Mouse (Mus musculus) gastrocnemius, postnatal 14 days (tissue): ENCODE data around the gene Asap2. TPM values are rescaled to one million over a fixed set of nuclear protein-coding genes. Genes with fewer than 3 reads are reported as not detected.
A peak's percentile ranks its signal among the peaks of the same experiment; 100 is the strongest.

Source experiments
- DNase-seq: peaks from one replicate; pipeline ENCODE4 v3.0.0; 2021; ENCODE audit warnings: mixed read lengths
- intact Hi-C: fragments of 180-260 bp; cut with DNase I; formaldehyde crosslinking; loops from one replicate; pipeline ENCODE4 v1.15.1; 2025; ENCODE audit warnings: low total_unique reads
- total RNA-seq, 2 experiments: library from RNA; stranded (reverse); gene quantifications; 2 replicates each; pipeline ENCODE4 v1.2.3; 2021

Gene Asap2
- total RNA-seq, 2 experiments from 2014 or later, result 7.1 to 8.1 TPM

GRCm38 (mm10) chr12:21196420-21196819 is 206.2 kb downstream of the Asap2 start:
- intact Hi-C loops, result no loop called here
- no peak for DNase-seq

DNA sequence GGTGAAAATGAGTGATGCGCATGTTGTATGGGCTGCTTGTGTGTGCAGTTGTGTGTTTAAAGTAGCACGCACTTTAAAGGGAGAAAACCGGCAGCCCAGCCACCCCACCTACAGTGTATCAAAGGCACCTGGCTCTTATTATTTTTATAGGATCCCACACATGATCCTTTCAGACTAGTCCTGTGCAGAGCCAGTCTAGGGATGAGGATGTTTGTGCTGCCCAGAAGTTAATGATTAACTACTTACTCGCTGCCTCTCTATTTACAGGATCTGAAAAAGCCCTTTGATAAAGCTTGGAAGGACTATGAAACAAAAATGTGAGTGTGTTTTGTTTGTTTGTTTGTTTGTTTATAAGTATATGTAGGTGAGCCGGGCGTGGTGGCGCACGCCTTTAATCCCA is 210.4 kb downstream of the Asap2 start:
- intact Hi-C loops, result no loop called here
- no peak for DNase-seq

DNA sequence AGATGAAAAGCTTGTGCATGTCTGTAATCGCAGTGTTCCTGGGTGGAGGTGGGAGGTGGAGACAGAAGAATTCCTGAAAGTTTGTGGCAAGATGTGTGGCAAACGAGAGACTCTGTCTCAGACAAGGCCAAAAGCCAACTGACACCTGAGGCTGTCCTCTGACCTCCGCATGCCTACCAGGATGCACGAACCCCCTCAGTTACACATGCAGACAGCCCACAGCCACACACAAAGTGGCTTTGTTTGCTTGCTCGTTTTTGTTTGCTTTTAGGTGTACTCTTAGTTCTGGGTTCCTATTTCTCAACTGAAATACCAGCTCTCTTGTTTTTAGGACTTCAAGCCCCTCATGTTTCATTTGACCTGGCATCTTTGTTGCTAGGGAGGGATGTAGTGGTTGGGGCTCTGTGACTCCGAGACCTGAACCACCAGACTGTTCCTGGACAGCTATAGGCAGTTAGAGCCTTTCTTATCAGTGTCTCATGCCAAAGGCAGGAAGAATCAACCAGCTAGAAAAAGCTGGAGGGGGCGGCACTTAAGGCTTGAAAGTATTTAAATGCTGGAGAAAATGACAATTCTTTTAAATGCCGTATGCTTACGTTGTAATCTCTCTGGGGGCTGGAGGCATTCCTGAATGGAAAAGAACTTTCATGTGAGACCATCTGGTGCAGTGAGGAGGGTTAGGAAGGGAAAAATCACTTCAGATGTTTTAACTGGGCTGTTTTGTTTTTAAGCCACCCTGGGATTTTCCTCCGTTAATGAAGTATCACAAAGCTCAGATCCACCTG is 211.4 kb downstream of the Asap2 start:
- no peak for DNase-seq
- intact Hi-C loops, result no loop called here

GRCm38 (mm10) chr12:21204701-21205312 is 214.5 kb downstream of the Asap2 start:
- intact Hi-C loops, result no loop called here
- DNase-seq, result peak; percentile 61

DNA sequence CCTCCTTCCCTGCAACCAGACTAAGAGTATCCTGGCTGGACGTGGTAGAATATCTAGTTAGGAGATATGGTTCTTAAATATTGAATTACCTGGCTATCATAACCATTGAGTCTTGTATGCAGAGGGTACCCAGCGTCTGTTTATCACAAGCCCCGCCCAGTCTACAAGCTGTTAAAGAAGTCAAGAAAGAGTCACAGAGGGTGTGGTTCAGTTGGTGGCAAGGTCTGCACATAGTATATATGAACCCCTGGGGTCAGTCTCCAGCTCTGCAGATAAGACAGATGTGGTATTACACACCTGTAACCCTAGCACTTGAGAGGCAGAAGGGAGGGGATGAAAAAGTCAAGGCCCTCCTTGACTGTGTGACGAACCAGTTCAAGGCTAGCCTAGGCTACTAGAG is 215.5 kb downstream of the Asap2 start:
- no peak for DNase-seq
- intact Hi-C loops, result no loop called here

DNA sequence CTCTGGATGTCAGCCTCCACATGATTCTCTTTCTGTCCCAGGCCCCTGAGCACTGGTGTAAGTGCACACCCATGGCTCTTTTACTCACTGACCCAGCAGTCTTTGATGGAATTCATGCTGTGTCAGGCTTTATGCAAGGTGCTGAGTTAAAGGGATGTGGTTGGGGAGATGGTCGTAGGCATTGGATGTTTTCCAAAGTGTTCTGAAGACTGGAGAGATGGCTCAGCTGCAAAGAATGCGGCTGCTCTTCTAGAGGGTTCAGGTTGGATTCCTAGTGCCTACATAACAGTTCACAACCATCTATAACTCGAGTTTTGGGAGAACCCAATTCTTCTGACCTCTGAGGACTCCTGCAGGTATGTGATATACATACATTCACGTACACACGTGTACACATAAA is 217.2 kb downstream of the Asap2 start:
- DNase-seq, result no peak
- intact Hi-C loops, result no loop called here

DNA sequence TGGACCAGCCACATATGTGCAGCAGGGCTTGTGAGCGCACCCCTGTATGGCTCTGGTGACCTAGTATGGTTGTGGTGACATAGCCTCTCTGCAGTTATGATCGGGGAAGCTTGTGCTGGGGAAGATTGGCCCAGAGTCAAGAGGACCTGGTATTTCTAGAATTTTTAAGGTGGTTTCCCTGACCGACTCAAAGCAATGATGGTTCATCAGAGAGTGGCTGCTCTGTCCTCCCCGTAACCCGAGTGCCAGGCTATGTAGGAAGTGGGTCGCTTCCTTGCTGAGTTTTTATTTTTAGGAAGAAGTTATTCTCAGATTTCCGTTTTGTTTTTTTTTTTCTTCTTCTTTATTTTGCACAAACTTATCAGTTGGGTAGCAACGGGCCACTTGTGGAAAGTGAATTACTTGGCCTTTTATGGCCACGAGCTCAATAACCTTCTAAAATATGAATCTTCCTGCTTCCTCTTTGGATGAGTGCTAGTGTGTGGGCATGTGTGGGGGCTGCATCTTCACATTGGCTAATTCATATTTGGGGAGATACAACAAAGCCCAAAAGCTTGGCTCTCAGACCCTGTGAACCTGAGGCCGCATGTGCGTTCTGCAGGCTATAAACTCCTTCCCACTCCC is 218.0 kb downstream of the Asap2 start:
- intact Hi-C loops, result no loop called here
- DNase-seq, result no peak

- DNase-seq, result no peak
- intact Hi-C loops, result no loop called here
These were observed 219.0 kb downstream of the Asap2 start for GRCm38 (mm10) chr12:21209273-21209672.

- intact Hi-C loops, result no loop called here
These were observed 222.6 kb downstream of the Asap2 start for GRCm38 (mm10) chr12:21212876-21213275.

GRCm38 (mm10) chr12:21214551-21215165 is 224.4 kb downstream of the Asap2 start:
- DNase-seq, result no peak
- intact Hi-C loops, result no loop called here

More at GRCm38 (mm10) chr12:21212876-21213275, 222.6 kb downstream of the Asap2 start:
- DNase-seq, result no peak

- intact Hi-C loops, result no loop called here
- DNase-seq, result no peak
These were observed 227.7 kb downstream of the Asap2 start for GRCm38 (mm10) chr12:21217776-21218444.

- intact Hi-C loops, result loop anchor here (10.0 kb wide), 1 partner anchor 146 kb away; no protein-coding TSS in a partner anchor
- DNase-seq, result no peak
These were observed 230.3 kb downstream of the Asap2 start for GRCm38 (mm10) chr12:21220596-21220995.

DNA sequence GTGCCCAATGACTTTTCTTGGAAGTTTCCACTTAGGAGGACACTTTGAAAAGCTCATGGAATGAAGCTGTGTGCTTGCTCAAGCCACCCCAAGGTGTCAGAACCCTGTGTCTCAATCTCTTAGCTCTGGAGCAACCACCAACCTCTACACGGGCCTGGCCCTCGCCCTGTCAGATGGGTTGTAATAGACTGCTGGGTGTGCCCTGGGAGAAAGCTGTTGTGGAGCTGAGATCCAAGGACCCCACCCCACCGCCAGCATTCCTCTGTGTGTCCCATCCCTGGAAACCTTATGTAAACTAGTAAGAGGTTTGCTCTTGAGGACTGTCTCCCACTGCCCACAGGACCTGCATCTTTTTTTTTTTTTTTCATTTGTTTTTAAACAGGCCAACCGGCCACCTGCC is 233.7 kb downstream of the Asap2 start:
- intact Hi-C loops, result loop anchor here (10.0 kb wide), 1 partner anchor 149 kb away; no protein-coding TSS in a partner anchor
- DNase-seq, result no peak

DNA sequence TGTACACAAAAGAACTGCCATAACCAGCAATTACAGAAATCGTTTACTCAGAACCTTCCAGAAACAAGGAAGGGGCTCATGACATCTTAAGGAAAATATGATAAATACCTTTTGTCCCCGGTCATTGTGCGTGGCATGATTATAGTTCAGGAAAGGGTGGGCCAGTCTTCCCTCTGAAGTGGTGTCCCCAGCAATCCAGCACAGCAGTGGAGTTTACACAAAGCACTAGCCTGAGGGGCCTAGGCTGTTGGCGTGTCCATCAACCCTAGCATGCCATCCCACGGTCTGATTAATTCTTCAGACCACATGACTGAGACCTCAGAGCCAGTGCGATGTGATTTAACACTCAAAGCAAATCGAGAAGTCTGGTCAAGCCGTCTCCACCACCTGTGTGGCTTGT is 235.1 kb downstream of the Asap2 start:
- no peak for DNase-seq
- intact Hi-C loops, result loop anchor here (10.0 kb wide), 1 partner anchor 151 kb away; no protein-coding TSS in a partner anchor

DNA sequence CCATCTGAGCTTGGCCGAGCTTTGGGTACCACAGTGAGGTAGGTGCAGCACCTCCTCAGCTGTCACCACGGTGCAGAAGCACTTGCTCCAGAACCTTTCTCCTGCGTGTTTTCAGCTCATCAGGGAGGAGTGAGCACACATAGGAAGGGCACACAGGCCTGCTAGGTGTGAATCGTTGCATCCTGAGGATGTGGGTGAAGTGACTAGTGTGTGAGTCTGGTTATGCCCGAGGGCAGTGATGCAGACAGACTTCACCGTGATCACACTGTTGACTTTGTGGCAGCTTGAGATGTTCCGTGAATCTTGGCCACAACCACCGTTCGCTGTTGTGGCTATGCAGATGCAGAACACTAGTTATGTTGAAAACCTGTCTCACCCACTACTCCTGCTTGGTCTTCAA is 236.1 kb downstream of the Asap2 start:
- intact Hi-C loops, result loop anchor here (10.0 kb wide), 1 partner anchor 152 kb away; no protein-coding TSS in a partner anchor
- no peak for DNase-seq

GRCm38 (mm10) chr12:21227076-21227980 is 237.1 kb downstream of the Asap2 start:
- peak; percentile 66 for DNase-seq
- intact Hi-C loops, result loop anchor here (10.0 kb wide), 1 partner anchor 153 kb away; no protein-coding TSS in a partner anchor

- intact Hi-C loops, result loop anchor here (10.0 kb wide), 1 partner anchor 154 kb away; no protein-coding TSS in a partner anchor
- DNase-seq, result no peak
These were observed 238.4 kb downstream of the Asap2 start for GRCm38 (mm10) chr12:21228650-21229049.
